Mouse (Mus musculus) heart, postnatal 14 days (tissue): Measurements from ENCODE around the gene Usp4. TPM values are rescaled to one million over a fixed set of nuclear protein-coding genes. Genes with fewer than 3 reads are reported as not detected.

Source experiments
- DNase-seq, 2 experiments: peaks; one replicate each; pipeline ENCODE4 v3.0.0; 2021 to 2022
- intact Hi-C: fragments of 180-260 bp; cut with DNase I; formaldehyde crosslinking; loops from one replicate; pipeline ENCODE4 v1.15.1; 2025
- total RNA-seq, 2 experiments: library from RNA; stranded (reverse); gene quantifications; 2 replicates each; pipeline ENCODE4 v1.2.3; 2021

Usp4 gene
- total RNA-seq, 2 experiments from 2014 or later: 76.5 to 83.6 TPM

GRCm38 (mm10) chr9:108340258-108341138 is 7.2 kb upstream of the Usp4 start:
- intact Hi-C loops: no loop called here
- DNase-seq: peak in 1 of 2 experiments; percentile 8

- intact Hi-C loops: no loop called here
- no peak for DNase-seq
Observed at GRCm38 (mm10) chr9:108341139-108341475, 6.5 kb upstream of the Usp4 start.

GRCm38 (mm10) chr9:108341801-108342200 is 5.9 kb upstream of the Usp4 start:
- intact Hi-C loops: no loop called here
- no peak for DNase-seq

GRCm38 (mm10) chr9:108342301-108342831 is 5.3 kb upstream of the Usp4 start:
- intact Hi-C loops: no loop called here
- no peak for DNase-seq

- no peak for DNase-seq
- intact Hi-C loops: no loop called here
Observed at GRCm38 (mm10) chr9:108343331-108343730, 4.3 kb upstream of the Usp4 start.

- intact Hi-C loops: no loop called here
- DNase-seq: no peak
Observed at GRCm38 (mm10) chr9:108343835-108344234, 3.8 kb upstream of the Usp4 start.

GRCm38 (mm10) chr9:108344471-108344870 is 3.2 kb upstream of the Usp4 start:
- no peak for DNase-seq

GRCm38 (mm10) chr9:108347024-108347423 is 629 bp upstream of the Usp4 start:
- DNase-seq: no peak
- intact Hi-C loops: loop anchor here (2.0 kb wide), 1 partner anchor 38 kb away; no protein-coding TSS in a partner anchor

More at GRCm38 (mm10) chr9:108344471-108344870, 3.2 kb upstream of the Usp4 start:
- intact Hi-C loops: no loop called here

GRCm38 (mm10) chr9:108348290-108348680 is 632 bp downstream of the Usp4 start:
- intact Hi-C loops: no loop called here

GRCm38 (mm10) chr9:108349727-108350126 is 2.1 kb downstream of the Usp4 start:
- DNase-seq: no peak
- intact Hi-C loops: no loop called here

More at GRCm38 (mm10) chr9:108348290-108348680, 632 bp downstream of the Usp4 start:
- DNase-seq: no peak

GRCm38 (mm10) chr9:108378234-108378633 is 30.6 kb downstream of the Usp4 start:
- DNase-seq: no peak

GRCm38 (mm10) chr9:108378736-108379135 is 31.1 kb downstream of the Usp4 start:
- DNase-seq: no peak
- intact Hi-C loops: no loop called here

More at GRCm38 (mm10) chr9:108378234-108378633, 30.6 kb downstream of the Usp4 start:
- intact Hi-C loops: no loop called here

- no peak for DNase-seq
- intact Hi-C loops: no loop called here
Observed at GRCm38 (mm10) chr9:108379294-108379693, 31.6 kb downstream of the Usp4 start.

- intact Hi-C loops: loop anchor here (5.0 kb wide), 1 partner anchor 71 kb away; no protein-coding TSS in a partner anchor
Observed at GRCm38 (mm10) chr9:108381382-108381781, 33.7 kb downstream of the Usp4 start.

GRCm38 (mm10) chr9:108385006-108385405 is 37.4 kb downstream of the Usp4 start:
- intact Hi-C loops: no loop called here
- DNase-seq: no peak

More at GRCm38 (mm10) chr9:108381382-108381781, 33.7 kb downstream of the Usp4 start:
- no peak for DNase-seq

- DNase-seq: no peak
- intact Hi-C loops: no loop called here
Observed at GRCm38 (mm10) chr9:108386816-108387215, 39.2 kb downstream of the Usp4 start.

GRCm38 (mm10) chr9:108388601-108389000 is 40.9 kb downstream of the Usp4 start:
- intact Hi-C loops: no loop called here
- DNase-seq: no peak

GRCm38 (mm10) chr9:108389220-108389619 is 41.6 kb downstream of the Usp4 start:
- DNase-seq: no peak
- intact Hi-C loops: no loop called here

GRCm38 (mm10) chr9:108392676-108393075 is 45.0 kb downstream of the Usp4 start, which contains the start of gene 1700102P08Rik:
Gene 1700102P08Rik, plus strand, starts transcription at chr9:108392805.
- DNase-seq: no peak
- intact Hi-C loops: no loop called here

GRCm38 (mm10) chr9:108394191-108394590 is 46.5 kb downstream of the Usp4 start:
- no peak for DNase-seq
- intact Hi-C loops: no loop called here

- DNase-seq: no peak
- intact Hi-C loops: no loop called here
Observed at GRCm38 (mm10) chr9:108395427-108395826, 47.8 kb downstream of the Usp4 start.

GRCm38 (mm10) chr9:108398324-108398723 is 50.7 kb downstream of the Usp4 start:
- intact Hi-C loops: no loop called here
- no peak for DNase-seq
